Mouse (Mus musculus) heart, embryonic 14.5 days (tissue): ENCODE results near the gene Tor4a. TPM values are rescaled to one million over a fixed set of nuclear protein-coding genes. Genes with fewer than 3 reads are reported as not detected.

Source experiments
- ATAC-seq: fragments of 200-750 bp; cut with Nextera tagmentation; 2 replicates; pipeline ENCODE4 v1.8.0; 2017; ENCODE audit warnings: low read depth, moderate TSS enrichment; ENCODE audit not compliant: insufficient number of reproducible peaks, insufficient read depth, low FRiP score
- H3K27ac ChIP-seq, 2 experiments: fragments of 200-500 bp in 1 of 2; fragments of 300-500 bp in 1 of 2; sonication (generic) in 1 of 2; replicated peaks in 1 of 2; 2 replicates each; pipeline ENCODE4 v1.5.1; 2012 to 2014; ENCODE audit warnings: low read depth in 2 of 2, low read length in 2 of 2, control low read depth in 1 of 2, mild to moderate bottlenecking in 1 of 2, mixed read lengths in 1 of 2; ENCODE audit not compliant: control insufficient read depth in 1 of 2, insufficient read depth in 1 of 2
- H3K27me3 ChIP-seq: fragments of 300-500 bp; sonication (generic); 2 replicates; pipeline ENCODE4 v1.6.1; 2014; ENCODE audit warnings: mild to moderate bottlenecking, low read length, control low read depth; ENCODE audit not compliant: control insufficient read depth, insufficient read depth
- H3K36me3 ChIP-seq: fragments of 300-500 bp; sonication (generic); 2 replicates; pipeline ENCODE4 v1.6.1; 2014; ENCODE audit warnings: mild to moderate bottlenecking, control low read depth, low read length, mixed read lengths; ENCODE audit not compliant: control insufficient read depth, insufficient read depth
- H3K4me1 ChIP-seq, 2 experiments: fragments of 200-500 bp in 1 of 2; fragments of 300-500 bp in 1 of 2; sonication (generic) in 1 of 2; 2 replicates each; pipeline ENCODE4 v1.6.1; 2012 to 2014; ENCODE audit warnings: low read length in 2 of 2, control low read depth in 1 of 2, mixed read lengths in 1 of 2; ENCODE audit not compliant: control insufficient read depth in 2 of 2, insufficient read depth in 2 of 2
- H3K4me2 ChIP-seq: fragments of 300-500 bp; sonication (generic); 2 replicates; pipeline ENCODE4 v1.6.1; 2014; ENCODE audit warnings: mild to moderate bottlenecking, low read length
- H3K4me3 ChIP-seq, 2 experiments: fragments of 200-500 bp in 1 of 2; fragments of 300-500 bp in 1 of 2; sonication (generic) in 1 of 2; 2 replicates each; pipeline ENCODE4 v1.5.1; 2012 to 2014; ENCODE audit warnings: low read length in 2 of 2, mild to moderate bottlenecking in 2 of 2, control low read depth in 1 of 2, low read depth in 1 of 2, moderate library complexity in 1 of 2; ENCODE audit not compliant: control insufficient read depth in 1 of 2, insufficient read depth in 1 of 2
- H3K9ac ChIP-seq: fragments of 300-500 bp; sonication (generic); 2 replicates; pipeline ENCODE4 v1.6.1; 2014; ENCODE audit warnings: mild to moderate bottlenecking, low read length
- H3K9me3 ChIP-seq: fragments of 300-500 bp; sonication (generic); 2 replicates; pipeline ENCODE4 v1.6.1; 2016; ENCODE audit warnings: low read length, control low read depth; ENCODE audit not compliant: control insufficient read depth
- WGBS: fragments of 180-500 bp; shearing (Covaris S2); extraction: QIAGEN DNeasy Blood & Tissue Kit; methylation state at CpG from one replicate; pipeline ENCODE4 v1.1.7; 2014; 5-methylcytosine and 5-hydroxymethylcytosine counted together
- polyA plus RNA-seq: library from polyadenylated mRNA; unstranded; fragments of >200 nt; fragmentation: Nextera tagmentation; extraction: Ambion mirVana; gene quantifications from 2 replicates; pipeline ENCODE4 v1.2.1, GENCODE M21; 2014

Tor4a gene
- polyA plus RNA-seq, 1 experiment from 2014 or later = 8.0 TPM

DNA sequence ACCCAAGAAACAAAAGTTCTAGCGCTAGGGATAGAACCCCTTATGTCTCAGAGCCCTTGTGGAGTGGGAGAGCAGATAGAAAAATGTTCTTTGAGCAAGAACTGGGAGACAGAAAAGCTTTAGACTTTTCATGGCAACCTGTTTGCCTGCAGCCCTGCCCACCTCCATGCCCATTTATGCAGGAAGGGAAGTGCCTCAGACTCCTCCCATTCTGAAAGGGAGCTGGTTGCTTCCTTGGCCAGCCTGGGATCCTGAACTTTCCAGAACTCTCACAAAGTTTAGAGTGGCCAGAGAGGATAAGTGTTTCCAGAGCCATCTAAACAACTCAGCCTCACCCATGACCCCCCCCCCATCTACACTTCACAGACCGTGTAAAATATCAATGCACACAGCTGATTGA lies 505 bp upstream of the Tor4a start:
- Histone ChIP-seq H3K27me3 (peaks cover 5% of the 10 kb centered on the region), H3K9ac (no peak overlapping the region), H3K27ac (peak overlapping the region; percentile 75 to 82), H3K4me3 (no peak overlapping the region), H3K4me2 (peak overlapping the region; percentile 72), H3K36me3 (peaks cover 41% of the 10 kb centered on the region), H3K9me3 (no peaks in the 10 kb centered on the region), H3K4me1 (peaks cover 9 to 26% of the 10 kb centered on the region in 2 experiments; a peak in 3 of 4 replicates)
- no peak for ATAC-seq
- WGBS = 24% methylated on average over 2 of the region's 2 CpGs

DNA sequence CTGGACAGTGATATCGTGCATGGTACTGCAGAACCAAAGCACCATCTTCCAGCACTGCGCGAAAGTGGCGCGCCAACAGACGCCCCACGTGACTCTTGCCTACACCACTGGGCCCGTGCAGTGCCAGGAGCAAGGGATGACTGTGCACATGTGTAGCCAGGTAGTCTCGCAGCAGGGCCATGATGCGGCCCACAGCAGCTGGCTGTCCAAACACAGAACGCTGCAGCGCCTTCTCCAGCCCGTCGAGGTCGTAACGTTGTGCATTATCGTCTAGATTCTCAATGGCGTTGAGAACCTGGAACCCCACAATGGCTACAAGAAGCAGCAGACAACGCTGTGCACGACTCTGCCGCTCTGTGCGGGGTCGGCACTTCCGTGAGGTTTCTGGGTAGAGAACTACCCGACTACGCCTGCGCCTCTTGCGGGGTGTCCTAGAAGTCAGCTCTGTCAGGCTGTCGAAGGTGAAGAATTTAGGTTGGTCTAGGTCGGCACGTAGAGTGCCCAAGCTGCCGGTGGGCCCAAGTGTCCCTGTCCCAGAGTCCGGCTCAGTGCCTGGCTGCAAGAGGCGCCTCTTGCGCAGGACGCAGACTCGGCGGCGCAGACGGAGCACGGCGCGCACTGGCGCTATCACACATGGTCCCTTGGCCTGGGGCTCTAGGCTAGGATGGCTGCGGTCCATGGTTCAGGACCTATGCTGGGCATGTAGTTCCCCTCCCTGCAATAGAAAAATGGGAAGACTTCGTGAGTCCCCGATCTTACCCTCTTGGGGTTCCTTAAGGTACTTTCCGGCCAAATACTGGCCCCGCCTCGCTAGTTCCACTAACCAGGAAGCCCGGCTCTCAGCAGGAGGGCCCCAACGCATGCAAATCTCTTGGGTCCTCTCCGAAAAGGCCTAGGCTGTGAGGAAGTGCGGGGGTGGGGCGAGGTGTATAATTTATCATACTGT lies 1.2 kb downstream of the Tor4a start:
- peak overlapping the region; percentile 65 to 82; a peak in 3 of 4 replicates for H3K27ac ChIP-seq
- peak overlapping the region; percentile 66 for H3K9ac ChIP-seq
- H3K4me1 ChIP-seq = peaks cover 9 to 26% of the 10 kb centered on the region in 2 experiments; a peak in 3 of 4 replicates
- H3K36me3 ChIP-seq = peaks cover 24% of the 10 kb centered on the region
- H3K4me2 ChIP-seq = peak overlapping the region; percentile 72
- H3K4me3 ChIP-seq = peak overlapping the region; percentile 35 to 42
- 18% methylated on average over 55 of the region's 55 CpGs for WGBS
- no peaks in the 10 kb centered on the region for H3K9me3 ChIP-seq
- peaks cover 5% of the 10 kb centered on the region for H3K27me3 ChIP-seq
- no peak for ATAC-seq

DNA sequence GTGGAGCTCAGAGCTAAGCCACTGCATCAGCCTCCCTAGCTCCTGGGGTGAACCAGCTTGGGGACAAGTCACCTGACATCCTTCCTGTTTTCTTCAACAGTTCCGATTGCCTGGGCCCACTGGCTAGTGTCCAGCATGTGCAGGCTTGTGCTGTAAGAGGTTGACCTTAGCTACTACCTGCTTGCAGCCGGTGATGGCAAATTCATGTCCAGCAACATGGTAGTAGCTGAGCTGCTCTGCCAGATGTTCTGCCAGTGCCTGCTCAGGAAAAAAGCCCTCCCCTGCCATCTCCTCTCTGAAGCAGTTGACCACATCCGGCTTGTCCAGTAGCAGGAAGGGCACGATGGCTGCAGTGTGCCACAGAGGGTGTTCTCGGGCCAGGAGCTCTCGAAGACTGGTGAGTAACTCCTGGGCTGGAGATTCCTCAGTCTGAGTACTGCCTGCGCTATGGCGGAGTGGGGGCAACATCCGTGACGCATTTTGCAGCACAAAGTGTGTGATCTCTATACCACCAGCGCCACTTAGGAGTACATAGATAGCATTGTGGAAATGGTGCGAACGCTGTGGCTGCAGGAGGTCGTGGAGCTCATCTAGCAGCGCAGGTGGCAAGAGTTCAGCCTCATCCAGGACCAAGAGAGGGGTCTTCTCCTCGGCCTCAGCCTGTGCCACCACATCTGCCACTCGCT lies 2.1 kb downstream of the Tor4a start:
- Histone ChIP-seq H3K4me3 (0 out of 4 replicates have a peak overlapping the region, but pooled peaks of 1 of the 2 experiments have one; percentile 42), H3K9me3 (no peaks in the 10 kb centered on the region), H3K36me3 (peaks cover 15% of the 10 kb centered on the region), H3K4me2 (peak overlapping the region; percentile 72), H3K27ac (no peak overlapping the region), H3K27me3 (peaks cover 5% of the 10 kb centered on the region), H3K9ac (no peak overlapping the region), H3K4me1 (peaks cover 9 to 26% of the 10 kb centered on the region in 2 experiments; a peak in 3 of 4 replicates)
- WGBS = 74% methylated on average over 17 of the region's 17 CpGs
- no peak for ATAC-seq

DNA sequence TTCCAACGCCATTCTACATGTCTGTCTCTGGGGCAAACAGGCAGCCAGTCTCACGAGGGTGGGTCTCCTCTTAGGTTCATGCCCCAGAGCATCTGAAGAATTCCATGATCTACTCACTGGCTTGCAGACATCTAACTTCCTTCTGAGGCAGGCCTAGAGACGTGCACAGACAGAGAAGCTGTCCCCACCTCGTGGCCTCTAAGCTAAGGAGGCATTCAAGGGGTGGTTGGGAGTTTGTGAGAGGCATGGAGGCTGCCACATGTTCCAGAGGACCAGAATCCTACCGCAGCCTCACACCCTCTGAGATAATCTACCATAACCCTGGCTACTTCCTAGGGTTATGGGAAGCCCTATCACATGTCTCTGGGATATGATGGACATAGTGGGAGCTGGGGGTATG lies 2.7 kb downstream of the Tor4a start:
- Histone ChIP-seq H3K4me1 (peaks cover 9 to 26% of the 10 kb centered on the region in 2 experiments; a peak in 3 of 4 replicates), H3K27ac (peak overlapping the region in 1 of 2 experiments; percentile 59; a peak in 2 of 4 replicates), H3K9me3 (no peaks in the 10 kb centered on the region), H3K4me3 (no peak overlapping the region), H3K27me3 (peaks cover 5% of the 10 kb centered on the region), H3K4me2 (peak overlapping the region; percentile 72; the same call in 1 of the 2 replicates), H3K36me3 (peaks cover 9% of the 10 kb centered on the region), H3K9ac (peak overlapping the region; percentile 30; the same call in 1 of the 2 replicates)
- 64% methylated on average over 5 of the region's 5 CpGs for WGBS
- no peak for ATAC-seq

DNA sequence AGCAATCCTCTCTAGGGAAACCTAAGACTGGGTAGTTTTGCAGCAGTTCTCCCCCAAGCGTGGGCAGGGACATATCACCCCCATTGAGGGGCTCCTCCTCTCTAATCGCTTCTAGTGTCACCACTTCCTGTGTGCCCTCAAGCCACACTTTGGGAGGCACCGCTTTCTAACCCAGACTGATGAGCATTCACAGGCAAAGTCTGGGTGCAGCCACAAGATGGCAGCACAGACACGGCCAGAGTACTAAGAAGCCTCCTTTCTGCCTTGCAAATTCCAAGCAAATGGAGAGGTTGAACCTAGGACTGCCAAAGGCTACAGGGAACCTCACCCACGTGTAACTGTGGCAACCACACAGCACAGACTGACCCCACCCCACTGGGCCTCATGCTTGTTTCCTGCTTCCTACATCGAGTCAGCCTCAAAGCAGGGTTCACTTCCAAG lies 3.3 kb downstream of the Tor4a start:
- Histone ChIP-seq H3K27me3 (peaks cover 5% of the 10 kb centered on the region), H3K27ac (peak overlapping the region in 1 of 2 experiments; percentile 59; a peak in 2 of 4 replicates), H3K9ac (peak overlapping the region; percentile 30; the same call in 1 of the 2 replicates), H3K4me3 (no peak overlapping the region), H3K9me3 (no peaks in the 10 kb centered on the region), H3K4me2 (peak overlapping the region; percentile 72), H3K36me3 (peaks cover 4% of the 10 kb centered on the region; the same call in 1 of the 2 replicates), H3K4me1 (peaks cover 9 to 24% of the 10 kb centered on the region in 2 experiments; a peak in 3 of 4 replicates)
- 2% methylated on average over 6 of the region's 6 CpGs for WGBS
- peak; percentile 54 for ATAC-seq

DNA sequence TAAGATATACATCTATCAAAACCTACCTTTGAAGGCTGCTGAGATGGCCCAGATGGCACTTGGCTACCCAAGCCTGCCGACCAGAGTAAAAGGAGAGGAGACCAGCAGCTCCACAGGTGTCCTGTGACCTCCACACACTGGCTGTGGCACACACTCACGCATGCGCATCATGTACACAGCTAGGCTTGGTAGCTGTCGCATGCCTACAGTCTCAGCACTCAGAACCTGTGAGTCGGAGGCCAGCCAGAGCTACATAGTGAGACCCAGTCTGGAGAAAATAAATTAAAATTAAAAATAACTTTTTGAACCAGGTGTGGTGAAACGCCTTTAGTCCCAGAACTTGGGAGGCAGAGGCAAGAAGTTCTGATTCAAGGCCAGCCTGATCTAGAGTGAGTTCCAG lies 8.8 kb downstream of the Tor4a start:
- no peaks in the 10 kb centered on the region; the same call in 1 of the 2 replicates for H3K36me3 ChIP-seq
- WGBS = 79% methylated on average over 6 of the region's 6 CpGs
- H3K9me3 ChIP-seq = no peaks in the 10 kb centered on the region
- peaks cover 2 to 4% of the 10 kb centered on the region in 2 experiments; a peak in 2 of 4 replicates for H3K4me1 ChIP-seq
- H3K27ac ChIP-seq = no peak overlapping the region
- no peak overlapping the region for H3K4me2 ChIP-seq
- peaks cover 26% of the 10 kb centered on the region for H3K27me3 ChIP-seq
- no peak overlapping the region for H3K9ac ChIP-seq
- ATAC-seq = no peak
- no peak overlapping the region for H3K4me3 ChIP-seq

DNA sequence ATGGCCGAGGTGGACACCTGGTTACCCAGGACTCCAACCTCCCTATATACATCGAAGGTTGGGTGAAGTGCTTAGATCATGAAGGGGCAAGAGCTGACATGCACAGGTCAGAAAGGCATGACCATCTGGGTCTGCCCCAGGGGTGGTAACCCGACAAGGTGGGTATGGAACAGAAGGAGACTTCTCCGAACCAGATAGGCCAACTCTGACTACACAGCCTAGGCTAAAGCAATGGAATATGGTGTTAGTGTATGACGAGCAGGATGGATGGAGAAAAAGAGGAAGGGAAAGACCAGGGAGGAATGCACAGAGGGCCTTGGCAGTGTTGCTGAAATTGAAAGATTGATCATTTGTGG lies 10.1 kb downstream of the Tor4a start:
- Histone ChIP-seq H3K27ac (no peak overlapping the region), H3K9me3 (no peaks in the 10 kb centered on the region), H3K27me3 (peaks cover 26% of the 10 kb centered on the region), H3K4me3 (peak overlapping the region in 1 of 2 experiments; percentile 51; a peak in 1 of 4 replicates), H3K36me3 (no peaks in the 10 kb centered on the region; the same call in 1 of the 2 replicates), H3K9ac (no peak overlapping the region), H3K4me2 (peak overlapping the region; percentile 97), H3K4me1 (peaks cover 2 to 9% of the 10 kb centered on the region in 2 experiments; a peak in 2 of 4 replicates)
- no peak for ATAC-seq
- WGBS = 35% methylated on average over 5 of the region's 5 CpGs
